Comparison of ENCODE assay signal across 20 mouse cellular contexts in genomic region chr9:119498885-119499284, GRCm38 (mm10).
"Had no signal": no experiment of that assay in that cellular context is flagged by ENCODE, and none has a peak within 500 bp of the region (broad histone marks: within the 10 kb centered on the region; RNA-seq: fewer than 3 reads in every experiment).

No protein-coding gene starts in this region.

- H3K4me1 ChIP-seq: midbrain, embryonic 13.5 days; midbrain, embryonic 15.5 days; neural tube, embryonic 13.5 days had no signal

- H3K27ac ChIP-seq: lung, embryonic 15.5 days; macrophage; midbrain, embryonic 13.5 days; midbrain, embryonic 15.5 days; neural tube, embryonic 13.5 days; neural tube, embryonic 15.5 days had no signal

- H3K36me3 ChIP-seq: lung, embryonic 15.5 days; midbrain, embryonic 13.5 days; midbrain, embryonic 15.5 days; neural tube, embryonic 13.5 days; neural tube, embryonic 15.5 days had no signal

- H3K9ac ChIP-seq: liver, postnatal 0 days; lung, embryonic 15.5 days; midbrain, embryonic 13.5 days; midbrain, embryonic 15.5 days; neural tube, embryonic 13.5 days; neural tube, embryonic 15.5 days had no signal

- H3K27me3 ChIP-seq: lung, embryonic 15.5 days; neural tube, embryonic 13.5 days; neural tube, embryonic 15.5 days had no signal

- H3K9me3 ChIP-seq: lung, embryonic 15.5 days; megakaryocyte, embryonic 14.5 days; midbrain, embryonic 13.5 days; midbrain, embryonic 15.5 days; neural tube, embryonic 13.5 days; neural tube, embryonic 15.5 days had no signal

- H3K4me3 ChIP-seq: lung, embryonic 15.5 days; megakaryocyte, embryonic 14.5 days; midbrain, embryonic 13.5 days; midbrain, embryonic 15.5 days; neural tube, embryonic 13.5 days; neural tube, embryonic 15.5 days had no signal

- ATAC-seq: liver, postnatal 0 days; lung, postnatal 0 days; midbrain, embryonic 13.5 days; midbrain, embryonic 15.5 days had no signal

- DNase-seq: liver, postnatal 0 days; lung, adult 2 months; lung, postnatal 14 days; lung, postnatal 36 days; right cerebral cortex, adult 18-20 months; right cerebral cortex, postnatal 25 days; right cerebral cortex, postnatal 4 days; spleen, adult 18-20 months; thymus, adult 18-20 months; thymus, postnatal 14 days; thymus, postnatal 36 days had no signal

- H3K4me2 ChIP-seq: lung, embryonic 15.5 days; midbrain, embryonic 11.5 days; midbrain, embryonic 13.5 days; midbrain, embryonic 15.5 days; neural tube, embryonic 13.5 days; neural tube, embryonic 15.5 days had no signal
